Mouse (Mus musculus): ENCODE measurements around the gene Psg22. TPM values are rescaled to one million over a fixed set of nuclear protein-coding genes. Genes with fewer than 3 reads are reported as not detected.
"Not testable (repeated sequence)": the region's sequence is repeated elsewhere in the genome, so short reads cannot be mapped to it uniquely, and the experiment has no call there.

Gene Psg22
- total and polyA plus RNA-seq, 3 experiments, result not detected

GRCm38 (mm10) chr7:18748994-18749895 is 31.4 kb downstream of the Psg22 start:
- TF ChIP-seq ZMIZ1 (IDR thresholded peaks at IDR 0.05; ENCODE audit: low read depth, low read length), result no peak
- no peak for TF ChIP-seq CTCF (conservative IDR thresholded peaks at IDR 0.05 in 1 of 2, IDR thresholded peaks at IDR 0.05 in 1 of 2; ENCODE audit: low read depth in 2 of 2, low read length in 2 of 2)
- TF ChIP-seq NRF1 (IDR thresholded peaks at IDR 0.05; ENCODE audit: low read depth, low read length), result no peak
- H3K27ac ChIP-seq (ENCODE audit: insufficient read depth, low read depth), result no peak overlapping the region
- peaks cover 4% of the 10 kb centered on the region for H3K9me3 ChIP-seq (replicated peaks; ENCODE audit: low read length)
- peaks cover 11% of the 10 kb centered on the region for H3K27me3 ChIP-seq (replicated peaks)
- no peak overlapping the region for H3K4me3 ChIP-seq (replicated peaks in 1 of 3; ENCODE audit: low read depth in 2 of 3, low read length in 2 of 3, poor library complexity in 1 of 3)
- no peak for DNase-seq (ENCODE audit: extremely low read depth)
- H3K79me2 ChIP-seq (replicated peaks; ENCODE audit: control insufficient read depth, extremely low read depth, insufficient read depth, poor library complexity, severe bottlenecking), result no peaks in the 10 kb centered on the region
- in situ Hi-C loops (cut with MboI; ENCODE audit: low pct_ligation_motif_present, low pct_unique_long_range_greater_than_20kb, low sequenced_read_pairs), result loop anchor here (10.0 kb wide), 1 partner anchor 126 kb away; the partner anchor contains the start of gene Pglyrp1
- no peaks in the 10 kb centered on the region for H3K36me3 ChIP-seq (replicated peaks in 1 of 2; ENCODE audit: control insufficient read depth in 1 of 2, insufficient read depth in 1 of 2, low read length in 1 of 2)
- no peak overlapping the region for H3K4me2 ChIP-seq (ENCODE audit: insufficient read depth, low read depth, poor library complexity, severe bottlenecking)
- dilution Hi-C loops (cut with MboI; ENCODE audit: extremely low pct_ligation_motif_present, extremely low pct_unique_long_range_greater_than_20kb, low sequenced_read_pairs), result no loop called here
- H3K4me1 ChIP-seq (ENCODE audit: control insufficient read depth in 1 of 2, insufficient read depth in 2 of 2), result no peaks in the 10 kb centered on the region
- H3K9ac ChIP-seq (ENCODE audit: insufficient read depth, low read depth), result no peak overlapping the region

GRCm38 (mm10) chr7:18749896-18750477 is 32.1 kb downstream of the Psg22 start:
- H3K27ac ChIP-seq (ENCODE audit: insufficient read depth, low read depth); H3K4me3 ChIP-seq (replicated peaks in 1 of 3; ENCODE audit: low read depth in 2 of 3, low read length in 2 of 3, poor library complexity in 1 of 3); H3K9ac ChIP-seq (ENCODE audit: insufficient read depth, low read depth); H3K4me1 ChIP-seq (ENCODE audit: control insufficient read depth in 1 of 2, insufficient read depth in 2 of 2); H3K4me2 ChIP-seq (ENCODE audit: insufficient read depth, low read depth, poor library complexity, severe bottlenecking); H3K9me3 ChIP-seq (replicated peaks; ENCODE audit: low read length); H3K36me3 ChIP-seq (replicated peaks in 1 of 2; ENCODE audit: control insufficient read depth in 1 of 2, insufficient read depth in 1 of 2, low read length in 1 of 2); H3K79me2 ChIP-seq (replicated peaks; ENCODE audit: control insufficient read depth, extremely low read depth, insufficient read depth, poor library complexity, severe bottlenecking); dilution Hi-C loops (cut with MboI; ENCODE audit: extremely low pct_ligation_motif_present, extremely low pct_unique_long_range_greater_than_20kb, low sequenced_read_pairs): not testable (repeated sequence)
- peak; percentile 60 for DNase-seq (ENCODE audit: extremely low read depth)
- in situ Hi-C loops (cut with MboI; ENCODE audit: low pct_ligation_motif_present, low pct_unique_long_range_greater_than_20kb, low sequenced_read_pairs), result loop anchor here (10.0 kb wide), 1 partner anchor 125 kb away; the partner anchor contains the start of gene Pglyrp1
- H3K27me3 ChIP-seq (replicated peaks), result peaks cover 11% of the 10 kb centered on the region
- TF ChIP-seq CTCF (conservative IDR thresholded peaks at IDR 0.05 in 1 of 2, IDR thresholded peaks at IDR 0.05 in 1 of 2; ENCODE audit: low read depth in 2 of 2, low read length in 2 of 2) (peak; percentile 85 to 90), SMC3 (IDR thresholded peaks at IDR 0.05; ENCODE audit: low read depth, low read length) (peak; percentile 83), RAD21 (IDR thresholded peaks at IDR 0.05; ENCODE audit: low read depth, low read length) (peak; percentile 84)

DNA sequence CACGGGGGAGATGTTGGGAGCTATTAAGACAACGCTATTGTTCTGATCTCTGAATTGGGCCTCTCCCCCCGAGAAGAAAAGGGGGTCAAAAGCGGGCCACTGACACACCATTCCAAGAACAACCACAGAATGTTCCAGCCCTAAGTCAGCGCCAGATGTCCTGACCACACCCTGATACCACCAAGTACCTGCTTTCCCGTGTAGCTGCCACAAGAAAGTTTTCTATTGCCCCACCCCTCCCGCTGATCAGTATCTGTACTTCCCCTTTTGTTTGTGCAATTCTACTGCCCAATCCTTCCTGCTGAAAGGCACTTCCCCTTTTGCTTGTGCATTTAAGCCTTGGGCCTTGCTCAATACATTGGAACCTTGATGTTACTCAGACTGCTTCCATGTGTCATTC is 42.3 kb downstream of the Psg22 start:
- H3K36me3 ChIP-seq (replicated peaks in 1 of 2; ENCODE audit: control insufficient read depth in 1 of 2, insufficient read depth in 1 of 2, low read length in 1 of 2); H3K9me3 ChIP-seq (replicated peaks; ENCODE audit: low read length); H3K27ac ChIP-seq (ENCODE audit: insufficient read depth, low read depth); DNase-seq (ENCODE audit: extremely low read depth); H3K27me3 ChIP-seq (replicated peaks); dilution Hi-C loops (cut with MboI; ENCODE audit: extremely low pct_ligation_motif_present, extremely low pct_unique_long_range_greater_than_20kb, low sequenced_read_pairs); H3K4me2 ChIP-seq (ENCODE audit: insufficient read depth, low read depth, poor library complexity, severe bottlenecking); H3K9ac ChIP-seq (ENCODE audit: insufficient read depth, low read depth); H3K4me1 ChIP-seq (ENCODE audit: control insufficient read depth in 1 of 2, insufficient read depth in 2 of 2); in situ Hi-C loops (cut with MboI; ENCODE audit: low pct_ligation_motif_present, low pct_unique_long_range_greater_than_20kb, low sequenced_read_pairs); H3K4me3 ChIP-seq (replicated peaks in 1 of 3; ENCODE audit: low read depth in 2 of 3, low read length in 2 of 3, poor library complexity in 1 of 3); H3K79me2 ChIP-seq (replicated peaks; ENCODE audit: control insufficient read depth, extremely low read depth, insufficient read depth, poor library complexity, severe bottlenecking): not testable (repeated sequence)

GRCm38 (mm10) chr7:18762885-18763284 is 45.0 kb downstream of the Psg22 start:
- H3K4me3 ChIP-seq (replicated peaks in 1 of 3; ENCODE audit: low read depth in 2 of 3, low read length in 2 of 3, poor library complexity in 1 of 3); dilution Hi-C loops (cut with MboI; ENCODE audit: extremely low pct_ligation_motif_present, extremely low pct_unique_long_range_greater_than_20kb, low sequenced_read_pairs); H3K36me3 ChIP-seq (replicated peaks in 1 of 2; ENCODE audit: control insufficient read depth in 1 of 2, insufficient read depth in 1 of 2, low read length in 1 of 2): not testable (repeated sequence)

More at GRCm38 (mm10) chr7:18762885-18763284, 45.0 kb downstream of the Psg22 start:
- H3K4me1 ChIP-seq (ENCODE audit: control insufficient read depth in 1 of 2, insufficient read depth in 2 of 2); in situ Hi-C loops (cut with MboI; ENCODE audit: low pct_ligation_motif_present, low pct_unique_long_range_greater_than_20kb, low sequenced_read_pairs); H3K4me2 ChIP-seq (ENCODE audit: insufficient read depth, low read depth, poor library complexity, severe bottlenecking); H3K79me2 ChIP-seq (replicated peaks; ENCODE audit: control insufficient read depth, extremely low read depth, insufficient read depth, poor library complexity, severe bottlenecking); H3K9me3 ChIP-seq (replicated peaks; ENCODE audit: low read length); H3K27ac ChIP-seq (ENCODE audit: insufficient read depth, low read depth); H3K27me3 ChIP-seq (replicated peaks); H3K9ac ChIP-seq (ENCODE audit: insufficient read depth, low read depth); DNase-seq (ENCODE audit: extremely low read depth): not testable (repeated sequence)
